Mouse (Mus musculus) testis, adult 2 months (tissue): Measurements from ENCODE around the gene Trib2.

ENCODE experiments used
- CTCF ChIP-seq: fragments of 200-500 bp; IDR thresholded peaks from 2 replicates; pipeline ENCODE4 v1.5.1; 2012; ENCODE audit warnings: low read depth, mild to moderate bottlenecking, inconsistent platforms, low read length, moderate library complexity; ENCODE audit not compliant: control insufficient read depth, insufficient read depth, insufficient replicate concordance
- POLR2A ChIP-seq: fragments of 200-500 bp; IDR thresholded peaks from 2 replicates; pipeline ENCODE4 v1.6.1; 2012; ENCODE audit warnings: low read depth, mild to moderate bottlenecking, inconsistent platforms, low read length, moderate library complexity; ENCODE audit not compliant: control insufficient read depth

GRCm38 (mm10) chr12:15749646-15750195 is 67.0 kb downstream of the Trib2 start:
- no peak for TF ChIP-seq CTCF
- no peak for TF ChIP-seq POLR2A
